Mouse (Mus musculus) C2C12 (cell line): Measurements from ENCODE around the gene Hjurp. TPM values are rescaled to one million over a fixed set of nuclear protein-coding genes. Genes with fewer than 3 reads are reported as not detected.

Source experiments
- H3K27me3 ChIP-seq: one replicate; pipeline ENCODE4 v1.6.1; 2011; ENCODE audit not compliant: control insufficient read depth, insufficient read depth, insufficient read length
- H3K36me3 ChIP-seq: one replicate; pipeline ENCODE4 v1.6.1; 2011; ENCODE audit not compliant: control insufficient read depth, insufficient read depth
- H3K4me3 ChIP-seq: one replicate; pipeline ENCODE4 v1.5.1; 2011; ENCODE audit warnings: mild to moderate bottlenecking, control low read depth; ENCODE audit not compliant: poor library complexity, insufficient read depth, severe bottlenecking
- H3K79me2 ChIP-seq: one replicate; pipeline ENCODE4 v1.6.1; 2011; ENCODE audit not compliant: control insufficient read depth, insufficient read depth
- H3K79me3 ChIP-seq: one replicate; pipeline ENCODE4 v1.6.1; 2011; ENCODE audit warnings: low read depth, control low read depth
- H3ac ChIP-seq: one replicate; pipeline ENCODE3; 2011; ENCODE audit warnings: low read depth; ENCODE audit not compliant: control insufficient read depth, insufficient read length
- CEBPB ChIP-seq: IDR thresholded peaks from one replicate; pipeline ENCODE4 v1.6.1; 2011; ENCODE audit warnings: low read depth, mild to moderate bottlenecking, control low read depth, moderate library complexity
- CTCF ChIP-seq: IDR thresholded peaks from one replicate; pipeline ENCODE4 v1.5.1; 2011; ENCODE audit not compliant: control insufficient read depth, insufficient read depth, insufficient read length
- FOSL1 ChIP-seq: IDR thresholded peaks from one replicate; pipeline ENCODE4 v1.8.0; 2011; ENCODE audit warnings: mild to moderate bottlenecking, low read length; ENCODE audit not compliant: poor library complexity, insufficient read depth, severe bottlenecking
- MAX ChIP-seq: IDR thresholded peaks from one replicate; pipeline ENCODE4 v1.6.1; 2011; ENCODE audit warnings: mild to moderate bottlenecking, control low read depth
- MYOD1 ChIP-seq: IDR thresholded peaks from one replicate; pipeline ENCODE4 v1.6.1; 2011; ENCODE audit warnings: low read depth; ENCODE audit not compliant: control insufficient read depth, insufficient read length
- MYOG ChIP-seq: IDR thresholded peaks from one replicate; pipeline ENCODE4 v1.6.1; 2011; ENCODE audit not compliant: control insufficient read depth, insufficient read length; ENCODE audit errors: extremely low read depth
- USF1 ChIP-seq: IDR thresholded peaks from one replicate; pipeline ENCODE4 v1.6.1; 2011; ENCODE audit warnings: low read depth, mild to moderate bottlenecking, control low read depth, moderate library complexity
- polyA plus RNA-seq: library from polyadenylated mRNA; unstranded; fragments of >200 nt; fragmentation: generic; extraction: Trizol; gene quantifications from one replicate; pipeline ENCODE4 v1.2.1, GENCODE M21; 2012; ENCODE audit warnings: missing spikeins

Gene Hjurp
- polyA plus RNA-seq, 1 experiment = 54.4 TPM

DNA sequence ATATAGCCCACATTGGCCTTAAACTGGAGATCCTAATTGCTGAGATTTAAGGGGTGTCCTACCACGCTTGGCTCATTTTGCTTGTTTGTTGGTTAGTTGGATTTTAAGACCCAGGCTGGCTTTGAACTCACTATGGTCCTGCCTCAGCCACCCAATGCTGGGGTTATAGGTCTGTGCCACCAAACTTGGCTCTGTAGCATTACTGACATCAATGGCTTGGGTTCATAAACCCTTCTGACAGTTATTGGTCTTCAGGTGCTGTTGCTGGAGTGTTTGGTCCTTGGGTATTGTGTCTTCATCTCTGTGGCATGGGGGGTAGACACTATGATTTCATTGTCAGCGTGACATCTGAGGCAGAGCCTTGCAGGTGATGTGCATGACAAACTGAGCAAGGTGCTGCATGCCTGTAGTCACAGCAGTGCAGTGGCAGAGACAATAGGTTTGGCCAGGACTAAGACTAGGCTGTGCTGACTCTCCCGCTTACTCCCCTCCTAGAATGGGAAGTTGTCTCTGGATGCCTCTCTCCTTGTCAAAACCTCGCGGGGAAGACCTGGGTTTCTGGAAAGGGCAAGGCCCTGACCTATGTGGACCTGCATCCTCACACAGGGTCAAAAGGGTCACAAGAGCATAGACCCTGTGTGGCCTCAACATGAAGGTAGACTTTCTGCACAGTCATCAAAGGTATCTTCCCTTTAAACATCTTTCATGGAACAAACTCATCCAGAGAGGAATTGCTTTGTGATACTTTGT is 23.0 kb upstream of the Hjurp start:
- TF ChIP-seq USF1 = no peak
- no peak for TF ChIP-seq MAX
- no peak for TF ChIP-seq FOSL1
- no peak for TF ChIP-seq MYOD1
- TF ChIP-seq MYOG = no peak
- TF ChIP-seq CEBPB = no peak
- TF ChIP-seq CTCF = no peak
- Histone ChIP-seq H3K79me2 (no peaks in the 10 kb centered on the region), H3K36me3 (no peaks in the 10 kb centered on the region), H3K27me3 (no peaks in the 10 kb centered on the region), H3ac (no peak overlapping the region), H3K4me3 (no peak overlapping the region), H3K79me3 (no peaks in the 10 kb centered on the region)

DNA sequence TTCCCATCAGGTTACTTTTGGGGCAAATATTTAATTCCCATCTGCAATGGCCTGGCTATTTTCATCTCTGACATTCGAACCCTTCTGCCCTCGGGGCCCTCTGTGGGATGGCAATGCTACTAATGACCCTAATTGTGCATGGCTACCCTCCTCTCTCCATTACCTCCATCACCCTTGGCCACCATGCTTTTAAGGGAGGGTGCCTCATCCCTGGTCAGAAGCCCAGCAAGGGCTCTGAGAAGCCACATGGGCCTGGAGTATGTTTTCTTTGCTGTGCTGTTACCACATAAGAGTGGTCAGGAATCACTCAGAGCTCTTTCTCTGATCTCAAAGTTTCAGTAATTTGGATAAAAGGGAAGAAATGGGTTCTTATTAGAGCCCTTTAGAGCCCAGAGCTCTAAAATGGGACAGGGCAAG is 22.1 kb upstream of the Hjurp start:
- Histone ChIP-seq H3K36me3 (no peaks in the 10 kb centered on the region), H3K79me3 (no peaks in the 10 kb centered on the region), H3ac (no peak overlapping the region), H3K27me3 (no peaks in the 10 kb centered on the region), H3K4me3 (no peak overlapping the region), H3K79me2 (no peaks in the 10 kb centered on the region)
- TF ChIP-seq MYOG (no peak), USF1 (no peak), FOSL1 (no peak), MYOD1 (no peak), CEBPB (no peak), CTCF (no peak), MAX (no peak)

- Histone ChIP-seq H3K79me2 (no peaks in the 10 kb centered on the region), H3K36me3 (no peaks in the 10 kb centered on the region), H3K79me3 (no peaks in the 10 kb centered on the region), H3ac (no peak overlapping the region), H3K4me3 (no peak overlapping the region), H3K27me3 (peaks cover under 1% of the 10 kb centered on the region)
- no peak for TF ChIP-seq FOSL1
- TF ChIP-seq MYOG = no peak
- no peak for TF ChIP-seq MYOD1
- TF ChIP-seq CEBPB = no peak
- no peak for TF ChIP-seq MAX
- no peak for TF ChIP-seq USF1
- TF ChIP-seq CTCF = no peak
Measured at GRCm38 (mm10) chr1:88298686-88299528, 21.5 kb upstream of the Hjurp start.

DNA sequence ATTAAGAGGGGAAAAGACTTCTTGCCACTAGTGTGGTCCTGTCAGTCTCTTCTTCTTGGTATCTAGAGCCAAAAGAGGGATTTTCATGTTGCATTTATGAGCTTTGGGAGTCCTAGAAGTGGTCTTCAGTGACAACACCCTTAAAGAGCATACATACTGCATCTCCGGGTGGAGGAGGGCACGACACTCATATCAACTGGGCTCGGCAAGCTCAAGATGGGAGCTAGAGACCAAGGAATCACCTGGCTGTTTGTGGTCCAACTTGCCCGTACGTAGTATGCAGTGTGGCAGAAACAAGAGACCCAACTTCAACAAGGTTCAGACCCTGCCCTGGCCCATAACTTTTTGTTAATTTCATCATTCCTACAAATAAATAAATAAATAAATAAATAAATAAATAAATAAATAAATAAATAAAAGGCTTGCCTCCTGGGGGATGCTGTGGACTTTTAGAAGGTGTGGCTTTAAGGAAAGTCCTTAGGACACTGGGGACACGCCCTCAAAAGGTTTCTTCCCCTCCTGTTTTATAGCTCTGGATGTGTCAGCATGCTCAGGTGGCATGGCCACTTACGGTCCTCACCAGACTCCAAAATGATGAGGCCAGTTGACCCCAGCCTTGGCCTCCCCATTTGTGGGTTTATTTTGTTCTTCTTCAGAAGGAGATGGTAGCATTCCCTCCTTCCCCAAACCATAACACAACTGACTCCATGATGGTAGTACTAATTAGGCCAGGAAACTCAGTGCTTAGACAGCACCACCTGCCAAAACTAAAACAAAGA is 20.2 kb upstream of the Hjurp start:
- H3K79me3 ChIP-seq = no peaks in the 10 kb centered on the region
- peaks cover 3% of the 10 kb centered on the region for H3K27me3 ChIP-seq
- no peak overlapping the region for H3ac ChIP-seq
- TF ChIP-seq MYOG = no peak
- TF ChIP-seq FOSL1 = no peak
- no peak for TF ChIP-seq MAX
- TF ChIP-seq CEBPB = no peak
- TF ChIP-seq USF1 = no peak
- TF ChIP-seq MYOD1 = no peak
- H3K4me3 ChIP-seq = no peak overlapping the region
- H3K36me3 ChIP-seq = no peaks in the 10 kb centered on the region
- no peaks in the 10 kb centered on the region for H3K79me2 ChIP-seq

GRCm38 (mm10) chr1:88296171-88296920 is 18.9 kb upstream of the Hjurp start:
- peaks cover 3% of the 10 kb centered on the region for H3K27me3 ChIP-seq
- H3K36me3 ChIP-seq = no peaks in the 10 kb centered on the region
- no peak overlapping the region for H3K4me3 ChIP-seq
- TF ChIP-seq MYOG (no peak), CEBPB (no peak), MAX (no peak), FOSL1 (no peak), USF1 (no peak), CTCF (no peak)
- no peaks in the 10 kb centered on the region for H3K79me2 ChIP-seq
- H3K79me3 ChIP-seq = no peaks in the 10 kb centered on the region
- no peak overlapping the region for H3ac ChIP-seq
